Mouse (Mus musculus) forebrain, embryonic 10.5 days (tissue): ENCODE results near the gene Dnajc30. TPM values are rescaled to one million over a fixed set of nuclear protein-coding genes. Genes with fewer than 3 reads are reported as not detected.
"Not testable (repeated sequence)": the region's sequence is repeated elsewhere in the genome, so short reads cannot be mapped to it uniquely, and the experiment has no call there.

ENCODE experiments used
- DNase-seq: peaks from one replicate; pipeline ENCODE4 v3.0.0-alpha.2; 2017; ENCODE audit warnings: low spot score; ENCODE audit errors: extremely low spot score
- H3K27ac ChIP-seq: fragments of 300-500 bp; sonication (generic); 2 replicates; pipeline ENCODE4 v1.5.1; 2016; ENCODE audit warnings: mild to moderate bottlenecking
- H3K27me3 ChIP-seq: fragments of 300-500 bp; sonication (generic); 2 replicates; pipeline ENCODE4 v1.6.1; 2016; ENCODE audit warnings: mild to moderate bottlenecking; ENCODE audit not compliant: poor library complexity, severe bottlenecking
- H3K36me3 ChIP-seq: fragments of 300-500 bp; sonication (generic); replicated peaks from 2 replicates; pipeline ENCODE4 v1.6.1; 2016; ENCODE audit warnings: mild to moderate bottlenecking, moderate library complexity
- H3K4me1 ChIP-seq: fragments of 300-500 bp; sonication (generic); 2 replicates; pipeline ENCODE4 v1.6.1; 2016
- H3K4me3 ChIP-seq: fragments of 300-500 bp; sonication (generic); 2 replicates; pipeline ENCODE4 v1.5.1; 2016; ENCODE audit warnings: mild to moderate bottlenecking, moderate library complexity
- H3K9me3 ChIP-seq: fragments of 300-500 bp; sonication (generic); 2 replicates; pipeline ENCODE4 v1.6.1; 2016; ENCODE audit warnings: mild to moderate bottlenecking, moderate library complexity
- WGBS: fragments of 180-500 bp; shearing (Covaris S2); methylation state at CpG from one replicate; pipeline ENCODE4 v1.1.7; 2016; 5-methylcytosine and 5-hydroxymethylcytosine counted together
- polyA plus RNA-seq: library from polyadenylated mRNA; unstranded; fragments of >200 nt; fragmentation: Nextera tagmentation; extraction: Ambion mirVana; gene quantifications from 2 replicates; pipeline ENCODE4 v1.2.1, GENCODE M21; 2016

Dnajc30 gene
- polyA plus RNA-seq, 1 experiment from 2014 or later = 26.1 TPM

GRCm38 (mm10) chr5:135037946-135038345, 26.1 kb upstream of the Dnajc30 start:
- H3K9me3 ChIP-seq = peaks cover 10% of the 10 kb centered on the region
- no peaks in the 10 kb centered on the region; the same call in 1 of the 2 replicates for H3K27me3 ChIP-seq
- H3K4me3 ChIP-seq = no peak overlapping the region
- peaks cover 38% of the 10 kb centered on the region for H3K36me3 ChIP-seq
- 98% methylated on average over 3 of the region's 3 CpGs for WGBS
- no peak overlapping the region for H3K27ac ChIP-seq
- H3K4me1 ChIP-seq = peaks cover 32% of the 10 kb centered on the region
- DNase-seq = no peak

- 89% methylated on average over 9 of the region's 9 CpGs for WGBS
- H3K4me1 ChIP-seq = peaks cover 32% of the 10 kb centered on the region
- no peak for DNase-seq
- peaks cover 4% of the 10 kb centered on the region for H3K9me3 ChIP-seq
- no peaks in the 10 kb centered on the region; the same call in 1 of the 2 replicates for H3K27me3 ChIP-seq
- H3K4me3 ChIP-seq = no peak overlapping the region
- H3K27ac ChIP-seq = no peak overlapping the region
- peaks cover 39% of the 10 kb centered on the region for H3K36me3 ChIP-seq
Measured at GRCm38 (mm10) chr5:135039541-135039940, 24.5 kb upstream of the Dnajc30 start.

- WGBS = 42% methylated on average over 6 of the region's 6 CpGs
- Histone ChIP-seq H3K9me3 (no peaks in the 10 kb centered on the region), H3K27ac (0 out of 2 replicates have a peak overlapping the region, but pooled peaks have one; percentile 51), H3K27me3 (no peaks in the 10 kb centered on the region; the same call in 1 of the 2 replicates), H3K4me3 (no peak overlapping the region), H3K4me1 (peaks cover 32% of the 10 kb centered on the region), H3K36me3 (peaks cover 44% of the 10 kb centered on the region)
- DNase-seq = no peak
Measured at GRCm38 (mm10) chr5:135040059-135040458, 23.9 kb upstream of the Dnajc30 start.

- Histone ChIP-seq H3K36me3 (peaks cover 51% of the 10 kb centered on the region), H3K4me1 (peaks cover 27% of the 10 kb centered on the region), H3K4me3 (no peak overlapping the region), H3K27me3 (no peaks in the 10 kb centered on the region; the same call in 1 of the 2 replicates), H3K9me3 (no peaks in the 10 kb centered on the region), H3K27ac (peak overlapping the region; percentile 26; the same call in 1 of the 2 replicates)
- DNase-seq = no peak
- WGBS = 85% methylated on average over 11 of the region's 11 CpGs
Measured at GRCm38 (mm10) chr5:135040777-135041176, 23.2 kb upstream of the Dnajc30 start.

GRCm38 (mm10) chr5:135042105-135042788, 21.8 kb upstream of the Dnajc30 start:
- Histone ChIP-seq H3K27ac (no peak overlapping the region), H3K9me3 (no peaks in the 10 kb centered on the region), H3K36me3 (peaks cover 45% of the 10 kb centered on the region), H3K4me1 (peaks cover 27% of the 10 kb centered on the region), H3K27me3 (no peaks in the 10 kb centered on the region; the same call in 1 of the 2 replicates), H3K4me3 (peak overlapping the region; percentile 26)
- no peak for DNase-seq
- 21% methylated on average over 21 of the region's 21 CpGs for WGBS

GRCm38 (mm10) chr5:135044575-135044974, 19.4 kb upstream of the Dnajc30 start:
- WGBS = 92% methylated on average over 3 of the region's 3 CpGs
- Histone ChIP-seq H3K4me1 (peaks cover 26% of the 10 kb centered on the region), H3K27me3 (no peaks in the 10 kb centered on the region; the same call in 1 of the 2 replicates), H3K9me3 (no peaks in the 10 kb centered on the region), H3K4me3 (no peak overlapping the region), H3K27ac (no peak overlapping the region), H3K36me3 (peaks cover 44% of the 10 kb centered on the region)
- no peak for DNase-seq

- peaks cover 72% of the 10 kb centered on the region for H3K36me3 ChIP-seq
- no peak overlapping the region for H3K27ac ChIP-seq
Measured at GRCm38 (mm10) chr5:135048539-135048938, 15.5 kb upstream of the Dnajc30 start.

GRCm38 (mm10) chr5:135049268-135049667, 14.7 kb upstream of the Dnajc30 start:
- peaks cover 77% of the 10 kb centered on the region for H3K36me3 ChIP-seq

More at GRCm38 (mm10) chr5:135048539-135048938, 15.5 kb upstream of the Dnajc30 start:
- H3K4me3 ChIP-seq = no peak overlapping the region
- DNase-seq = no peak
- H3K27me3 ChIP-seq = no peaks in the 10 kb centered on the region
- H3K9me3 ChIP-seq = no peaks in the 10 kb centered on the region
- H3K4me1 ChIP-seq = no peaks in the 10 kb centered on the region
- WGBS = 90% methylated on average over 5 of the region's 5 CpGs

GRCm38 (mm10) chr5:135053356-135053755, 10.6 kb upstream of the Dnajc30 start:
- Histone ChIP-seq H3K4me1 (no peaks in the 10 kb centered on the region), H3K36me3 (peaks cover 95% of the 10 kb centered on the region), H3K27me3 (no peaks in the 10 kb centered on the region), H3K4me3 (no peak overlapping the region), H3K27ac (no peak overlapping the region), H3K9me3 (no peaks in the 10 kb centered on the region)
- WGBS = 87% methylated on average over 12 of the region's 12 CpGs
- no peak for DNase-seq

More at GRCm38 (mm10) chr5:135049268-135049667, 14.7 kb upstream of the Dnajc30 start:
- WGBS = 83% methylated on average over 6 of the region's 6 CpGs
- H3K4me3 ChIP-seq, DNase-seq, H3K27me3 ChIP-seq, H3K27ac ChIP-seq, H3K9me3 ChIP-seq, H3K4me1 ChIP-seq: not testable (repeated sequence)

GRCm38 (mm10) chr5:135064382-135064766, 372 bp downstream of the Dnajc30 start:
- H3K9me3 ChIP-seq = no peaks in the 10 kb centered on the region
- peak overlapping the region; percentile 93 for H3K4me3 ChIP-seq
- H3K27me3 ChIP-seq = no peaks in the 10 kb centered on the region
- H3K36me3 ChIP-seq = peaks cover 64% of the 10 kb centered on the region
- DNase-seq = peak; percentile 29
- H3K27ac ChIP-seq = peak overlapping the region; percentile 88
- peaks cover 26% of the 10 kb centered on the region for H3K4me1 ChIP-seq
- under 1% methylated on average over 40 of the region's 40 CpGs for WGBS

GRCm38 (mm10) chr5:135064909-135065446, 976 bp downstream of the Dnajc30 start, which contains the start of gene Bud23:
Bud23 (minus strand) TSS chr5:135064959.
- DNase-seq, H3K27me3 ChIP-seq, H3K9me3 ChIP-seq: not testable (repeated sequence)
- 83% methylated on average over 9 of the region's 9 CpGs for WGBS
- Histone ChIP-seq H3K4me1 (peaks cover 26% of the 10 kb centered on the region), H3K36me3 (peaks cover 58% of the 10 kb centered on the region), H3K4me3 (peak within 1 kb of the TSS; percentile 93), H3K27ac (peak within 1 kb of the TSS; percentile 88)

- peaks cover 26% of the 10 kb centered on the region for H3K4me1 ChIP-seq
- WGBS = 92% methylated on average over 3 of the region's 3 CpGs
- H3K9me3 ChIP-seq = no peaks in the 10 kb centered on the region
- H3K36me3 ChIP-seq = peaks cover 47% of the 10 kb centered on the region
- peak overlapping the region; percentile 93; the same call in 1 of the 2 replicates for H3K4me3 ChIP-seq
- no peak overlapping the region for H3K27ac ChIP-seq
- no peaks in the 10 kb centered on the region for H3K27me3 ChIP-seq
- no peak for DNase-seq
Measured at GRCm38 (mm10) chr5:135066008-135066407, 2.0 kb downstream of the Dnajc30 start.

- H3K4me1 ChIP-seq = peaks cover 25% of the 10 kb centered on the region
- DNase-seq = no peak
- 92% methylated on average over 3 of the region's 3 CpGs for WGBS
- H3K9me3 ChIP-seq = no peaks in the 10 kb centered on the region
- peaks cover 62% of the 10 kb centered on the region for H3K36me3 ChIP-seq
- no peak overlapping the region for H3K27ac ChIP-seq
- H3K4me3 ChIP-seq = no peak overlapping the region
- H3K27me3 ChIP-seq = no peaks in the 10 kb centered on the region; the same call in none of the 2 replicates
Measured at GRCm38 (mm10) chr5:135070448-135070847, 6.4 kb downstream of the Dnajc30 start.
